Mouse (Mus musculus) liver, embryonic 11.5 days (tissue): ENCODE measurements around the gene Sp9. TPM values are rescaled to one million over a fixed set of nuclear protein-coding genes. Genes with fewer than 3 reads are reported as not detected.
A peak's percentile ranks its signal among the peaks of the same experiment; 100 is the strongest.

Source experiments
- ATAC-seq: fragments of 200-750 bp; cut with Nextera tagmentation; replicated peaks from 2 replicates; pipeline ENCODE4 v1.8.0; 2017; ENCODE audit warnings: moderate number of reproducible peaks, mild to moderate bottlenecking, moderate TSS enrichment, moderate library complexity; ENCODE audit not compliant: low FRiP score
- DNase-seq: peaks from one replicate; pipeline ENCODE4 v3.0.0-alpha.2; 2017; ENCODE audit warnings: low spot score
- H3K27ac ChIP-seq: fragments of 300-500 bp; sonication (generic); 2 replicates; pipeline ENCODE4 v1.5.1; 2014; ENCODE audit warnings: mild to moderate bottlenecking, low read depth, low read length, control low read depth
- H3K27me3 ChIP-seq: fragments of 300-500 bp; sonication (generic); replicated peaks from 2 replicates; pipeline ENCODE4 v1.6.1; 2014; ENCODE audit warnings: low read length, mixed read lengths; ENCODE audit not compliant: control insufficient read depth, insufficient read depth
- H3K36me3 ChIP-seq: fragments of 300-500 bp; sonication (generic); 2 replicates; pipeline ENCODE4 v1.6.1; 2014; ENCODE audit warnings: mild to moderate bottlenecking, low read length, moderate library complexity, mixed read lengths; ENCODE audit not compliant: control insufficient read depth, insufficient read depth
- H3K4me1 ChIP-seq: fragments of 300-500 bp; sonication (generic); replicated peaks from 2 replicates; pipeline ENCODE4 v1.6.1; 2014; ENCODE audit warnings: low read length, mixed read lengths; ENCODE audit not compliant: control insufficient read depth, insufficient read depth
- H3K4me2 ChIP-seq: fragments of 300-500 bp; sonication (generic); 2 replicates; pipeline ENCODE4 v1.6.1; 2014; ENCODE audit warnings: mild to moderate bottlenecking, control low read depth, moderate library complexity
- H3K4me3 ChIP-seq: fragments of 300-500 bp; sonication (generic); 2 replicates; pipeline ENCODE4 v1.5.1; 2014; ENCODE audit warnings: low read depth, low read length, control low read depth
- H3K9ac ChIP-seq: fragments of 300-500 bp; sonication (generic); 2 replicates; pipeline ENCODE4 v1.6.1; 2014; ENCODE audit warnings: low read depth, low read length, control low read depth
- H3K9me3 ChIP-seq: fragments of 300-500 bp; sonication (generic); 2 replicates; pipeline ENCODE4 v1.6.1; 2016; ENCODE audit warnings: low read length, inconsistent platforms, mixed read lengths; ENCODE audit not compliant: control insufficient read depth
- WGBS: fragments of 180-500 bp; shearing (Covaris S2); extraction: QIAGEN DNeasy Blood & Tissue Kit; methylation state at CpG from one replicate; pipeline ENCODE4 v1.1.7; 2014; 5-methylcytosine and 5-hydroxymethylcytosine counted together
- polyA plus RNA-seq: library from polyadenylated mRNA; unstranded; fragments of >200 nt; fragmentation: Nextera tagmentation; extraction: Ambion mirVana; gene quantifications from 2 replicates; pipeline ENCODE4 v1.2.1, GENCODE M21; 2014

The Sp9 gene
- 0.05 TPM in 1 of 2 replicates, not detected in the other for polyA plus RNA-seq

DNA sequence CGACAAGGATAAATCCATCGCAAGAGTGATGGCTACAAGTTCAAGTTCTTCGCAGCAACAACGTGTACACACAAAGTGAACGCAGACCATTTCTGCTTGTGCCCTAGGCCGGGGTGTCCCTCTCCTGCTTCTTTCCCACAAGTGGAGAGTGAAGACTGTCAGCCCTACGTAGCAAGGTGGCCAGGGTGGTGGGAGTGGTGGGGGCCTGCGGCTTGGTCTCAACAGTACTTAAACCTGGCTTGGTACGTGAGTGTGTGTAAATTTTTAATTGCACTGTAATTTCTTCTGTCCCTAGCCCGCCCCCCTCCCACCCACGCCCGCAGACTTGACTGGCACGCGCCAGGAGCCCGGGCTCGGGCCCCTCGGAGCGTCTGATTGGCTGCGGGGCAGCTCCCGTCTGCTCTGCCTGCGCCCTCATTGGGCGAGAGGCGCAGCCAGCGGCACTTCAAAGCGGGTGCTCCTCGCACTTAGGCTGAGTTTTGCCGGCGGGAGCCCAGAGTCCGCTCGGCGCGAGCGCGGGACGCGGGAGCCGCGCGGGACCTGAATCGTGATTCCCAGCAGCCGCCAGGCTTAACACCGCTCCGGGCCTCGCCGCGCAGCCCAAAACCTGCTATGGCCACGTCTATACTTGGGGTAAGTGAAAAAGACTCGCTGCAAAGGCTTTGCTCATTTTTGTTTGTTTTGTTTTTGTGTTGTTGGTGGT, at the start of gene Sp9:
Sp9 (plus strand) TSS at position 467 of the 703 bp plus-strand sequence.
- WGBS = under 1% methylated on average over 48 of the region's 48 CpGs
- Histone ChIP-seq H3K36me3 (no peaks in the 10 kb centered on the region), H3K4me3 (peak within 1 kb of the TSS; percentile 49), H3K9me3 (no peaks in the 10 kb centered on the region), H3K27ac (no peak within 1 kb of the TSS), H3K9ac (no peak within 1 kb of the TSS), H3K27me3 (peaks cover 92% of the 10 kb centered on the region), H3K4me1 (peaks cover 23% of the 10 kb centered on the region), H3K4me2 (peak within 1 kb of the TSS; percentile 77)
- ATAC-seq = peak; percentile 49; the same call in 1 of the 2 replicates
- DNase-seq = peak; percentile 64

DNA sequence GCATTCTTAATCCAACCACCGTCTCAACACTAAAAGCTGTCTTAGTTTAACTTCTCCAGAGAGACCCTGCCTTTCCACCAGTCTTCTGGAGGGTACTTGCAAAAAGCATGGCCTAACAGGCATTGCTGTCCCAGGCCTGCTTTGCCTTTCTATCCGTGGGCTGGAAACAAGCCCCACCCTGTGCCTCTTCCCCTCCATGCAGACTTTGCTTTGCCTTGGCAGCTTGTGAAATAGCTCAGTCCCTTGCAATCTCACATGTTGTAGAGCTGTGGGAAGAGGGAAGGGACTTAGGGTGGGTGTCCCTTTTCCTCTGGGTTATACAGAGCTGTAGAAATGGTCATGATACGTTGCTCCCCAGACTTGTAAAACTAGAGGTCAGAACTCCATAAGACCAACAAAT, 40.6 kb upstream of the Sp9 start:
- no peaks in the 10 kb centered on the region for H3K9me3 ChIP-seq
- H3K4me3 ChIP-seq = no peak overlapping the region
- no peaks in the 10 kb centered on the region for H3K4me1 ChIP-seq
- DNase-seq (no peak), ATAC-seq (no peak)
- H3K27ac ChIP-seq = no peak overlapping the region
- H3K9ac ChIP-seq = no peak overlapping the region
- H3K36me3 ChIP-seq = no peaks in the 10 kb centered on the region
- no peaks in the 10 kb centered on the region for H3K27me3 ChIP-seq
- H3K4me2 ChIP-seq = no peak overlapping the region
- 53% methylated on average over 3 of the region's 3 CpGs for WGBS

DNA sequence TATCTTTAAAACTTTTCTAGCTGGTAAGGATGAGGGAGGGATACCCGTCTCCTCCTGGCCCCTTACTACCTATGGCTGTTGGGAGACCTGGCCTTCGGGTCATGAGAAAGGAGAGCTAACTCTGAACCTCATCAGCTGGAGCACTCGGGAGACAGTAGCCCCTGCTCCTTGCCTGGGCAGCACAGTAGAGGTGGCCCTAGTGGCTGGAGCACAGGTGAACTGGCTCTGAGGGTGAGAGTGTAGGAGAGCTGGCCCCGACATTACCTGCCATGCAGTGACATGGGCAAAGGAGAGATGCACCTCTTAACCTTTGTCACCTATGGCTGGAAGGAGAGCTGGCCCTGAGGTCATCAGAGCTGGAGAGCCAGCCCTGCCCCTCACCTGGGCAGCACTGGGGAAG, 30.4 kb upstream of the Sp9 start:
- Histone ChIP-seq H3K27me3 (no peaks in the 10 kb centered on the region), H3K9ac (no peak overlapping the region), H3K4me3 (no peak overlapping the region), H3K4me1 (no peaks in the 10 kb centered on the region), H3K9me3 (no peaks in the 10 kb centered on the region), H3K27ac (no peak overlapping the region), H3K4me2 (no peak overlapping the region), H3K36me3 (no peaks in the 10 kb centered on the region)
- 78% methylated on average over 4 of the region's 4 CpGs for whole genome bisulfite sequencing
- ATAC-seq (no peak), DNase-seq (no peak)

DNA sequence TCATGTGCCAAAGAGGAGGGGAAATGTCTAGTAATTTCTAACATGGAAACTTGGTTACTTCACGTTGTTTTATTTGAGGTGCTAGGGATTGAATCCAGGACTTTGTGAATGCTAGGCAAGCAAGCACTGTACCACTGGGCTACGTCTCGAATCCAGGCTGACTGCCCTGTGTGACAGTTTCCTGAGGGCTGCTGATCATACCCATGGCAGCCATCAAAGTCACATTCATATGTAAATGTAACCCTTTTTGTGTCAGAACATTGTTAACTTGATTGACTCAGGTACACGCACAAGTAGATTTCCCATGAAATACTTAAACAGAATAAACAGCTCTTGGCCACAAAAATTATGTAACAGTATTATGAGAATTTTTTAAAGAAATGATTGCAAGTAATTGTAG, 23.0 kb upstream of the Sp9 start:
- Histone ChIP-seq H3K4me3 (no peak overlapping the region), H3K27me3 (no peaks in the 10 kb centered on the region), H3K9me3 (no peaks in the 10 kb centered on the region), H3K27ac (no peak overlapping the region), H3K36me3 (no peaks in the 10 kb centered on the region), H3K9ac (no peak overlapping the region), H3K4me2 (no peak overlapping the region), H3K4me1 (no peaks in the 10 kb centered on the region)
- 77% methylated on average over 4 of the region's 4 CpGs for WGBS
- ATAC-seq (no peak), DNase-seq (no peak)

DNA sequence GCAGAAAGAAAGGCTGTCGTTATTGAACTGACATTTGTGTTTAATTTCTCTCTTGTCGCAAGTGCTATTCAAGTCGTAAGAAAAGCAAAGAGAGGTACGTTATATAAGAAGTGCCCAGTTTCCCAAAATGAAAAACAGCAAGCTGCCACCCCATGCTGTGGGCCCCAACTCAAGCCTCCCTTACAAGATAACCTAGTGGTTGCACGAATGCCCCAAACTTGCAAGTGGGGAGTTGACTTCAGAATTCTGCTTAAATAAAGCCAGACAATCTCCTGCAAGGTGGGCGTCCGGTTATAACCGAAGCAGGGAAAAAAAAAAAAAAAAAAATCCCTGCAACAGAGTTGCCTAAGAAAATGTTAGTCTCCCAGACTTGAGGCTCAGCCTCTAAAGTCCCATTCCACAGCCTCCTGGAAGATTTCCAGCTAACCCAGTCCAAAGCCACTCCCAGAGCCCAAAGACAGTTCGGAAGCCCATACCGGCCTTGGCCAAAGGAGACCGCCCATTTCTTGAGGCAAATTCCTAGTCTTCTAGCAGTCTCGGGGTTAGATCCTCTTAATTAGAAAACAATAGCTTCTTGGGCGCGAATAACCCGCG, 8.5 kb upstream of the Sp9 start:
- Histone ChIP-seq H3K9me3 (0 out of 2 replicates have a peak, but pooled peaks cover 2% of the 10 kb centered on the region), H3K4me2 (peak overlapping the region; percentile 65), H3K4me1 (peaks cover 6% of the 10 kb centered on the region; the same call in 1 of the 2 replicates), H3K27me3 (peaks cover 64% of the 10 kb centered on the region), H3K36me3 (no peaks in the 10 kb centered on the region), H3K27ac (no peak overlapping the region), H3K4me3 (peak overlapping the region; percentile 39), H3K9ac (no peak overlapping the region)
- no peak for DNase-seq
- no peak for ATAC-seq
- WGBS = 8% methylated on average over 16 of the region's 16 CpGs

DNA sequence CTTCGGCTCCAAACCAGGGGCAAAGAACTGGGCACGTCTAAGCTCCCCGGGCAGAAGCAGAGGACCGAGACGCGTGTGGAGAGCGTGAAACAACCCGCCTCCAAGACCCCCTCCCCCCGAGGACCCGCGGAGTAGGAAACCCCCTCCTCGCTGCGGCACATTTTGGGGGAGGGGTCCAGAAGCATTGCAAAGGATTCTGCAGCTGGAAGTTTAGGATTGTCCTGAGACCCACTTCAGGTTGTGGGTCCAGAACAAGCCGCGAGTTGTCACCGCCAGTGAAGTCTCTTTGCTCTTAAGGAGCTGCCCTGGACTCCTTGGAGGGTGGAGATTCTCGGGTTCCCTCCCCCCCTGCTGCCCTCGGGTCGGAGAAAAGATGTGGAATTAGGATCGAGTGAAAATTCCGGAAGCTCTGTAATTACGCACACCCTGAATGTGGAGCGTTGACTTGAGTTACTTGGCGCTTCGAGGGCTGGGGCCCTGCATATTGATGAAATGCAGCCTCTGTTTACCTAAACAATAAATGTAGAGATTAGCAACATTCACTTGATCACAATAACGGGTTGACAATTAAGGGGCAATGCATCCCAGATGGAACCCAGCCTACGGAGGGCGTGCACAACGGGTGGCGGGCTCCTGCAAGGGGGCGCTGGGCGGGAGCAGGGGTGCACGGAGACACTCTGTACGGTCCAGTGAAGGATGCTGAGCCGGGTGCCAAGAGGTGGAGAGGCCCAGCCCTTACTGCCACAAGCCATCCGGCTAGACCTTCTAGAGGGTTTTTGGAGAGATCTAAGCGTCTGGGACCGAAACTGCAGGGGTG, 7.7 kb upstream of the Sp9 start:
- Histone ChIP-seq H3K27ac (no peak overlapping the region), H3K4me2 (peak overlapping the region; percentile 65), H3K4me3 (peak overlapping the region; percentile 39), H3K27me3 (peaks cover 71% of the 10 kb centered on the region), H3K36me3 (no peaks in the 10 kb centered on the region), H3K4me1 (peaks cover 6% of the 10 kb centered on the region; the same call in 1 of the 2 replicates), H3K9ac (no peak overlapping the region), H3K9me3 (0 out of 2 replicates have a peak, but pooled peaks cover 2% of the 10 kb centered on the region)
- 3% methylated on average over 38 of the region's 38 CpGs for WGBS
- no peak for DNase-seq
- ATAC-seq = no peak

DNA sequence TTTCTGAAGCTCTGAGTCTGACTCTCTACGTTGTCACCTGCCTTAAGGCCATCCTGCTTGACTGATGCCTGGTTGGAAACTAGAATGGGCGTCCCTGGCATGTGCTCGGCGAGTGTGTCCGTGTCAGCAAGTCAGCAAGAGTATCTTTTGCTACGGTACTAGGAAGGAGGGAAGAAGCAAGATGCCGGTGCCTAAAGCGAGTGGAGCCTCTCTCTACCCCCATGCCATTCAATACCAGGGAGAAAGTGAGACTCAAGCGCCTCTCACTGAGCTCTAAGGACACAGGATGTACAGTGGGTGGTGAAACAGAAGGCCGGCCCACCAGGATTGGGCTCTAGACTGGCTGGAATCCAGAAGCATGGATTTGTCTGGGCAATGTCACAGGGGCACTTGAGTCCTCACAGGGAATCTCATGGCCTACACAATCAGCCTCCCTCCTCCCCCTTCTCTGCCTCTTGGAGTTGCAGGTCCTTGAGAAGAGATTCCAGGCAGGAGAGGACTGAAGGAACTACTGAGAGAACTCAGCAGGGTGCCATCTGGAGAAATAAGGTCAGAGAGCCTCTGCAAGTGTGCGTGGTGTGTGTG, 7.0 kb upstream of the Sp9 start:
- no peak for DNase-seq
- ATAC-seq = no peak
- Histone ChIP-seq H3K4me3 (no peak overlapping the region), H3K4me1 (peaks cover 6% of the 10 kb centered on the region; the same call in 1 of the 2 replicates), H3K27me3 (peaks cover 78% of the 10 kb centered on the region), H3K4me2 (peak overlapping the region; percentile 65), H3K27ac (no peak overlapping the region), H3K9ac (no peak overlapping the region), H3K9me3 (0 out of 2 replicates have a peak, but pooled peaks cover 2% of the 10 kb centered on the region), H3K36me3 (no peaks in the 10 kb centered on the region)
- WGBS = 6% methylated on average over 11 of the region's 11 CpGs

DNA sequence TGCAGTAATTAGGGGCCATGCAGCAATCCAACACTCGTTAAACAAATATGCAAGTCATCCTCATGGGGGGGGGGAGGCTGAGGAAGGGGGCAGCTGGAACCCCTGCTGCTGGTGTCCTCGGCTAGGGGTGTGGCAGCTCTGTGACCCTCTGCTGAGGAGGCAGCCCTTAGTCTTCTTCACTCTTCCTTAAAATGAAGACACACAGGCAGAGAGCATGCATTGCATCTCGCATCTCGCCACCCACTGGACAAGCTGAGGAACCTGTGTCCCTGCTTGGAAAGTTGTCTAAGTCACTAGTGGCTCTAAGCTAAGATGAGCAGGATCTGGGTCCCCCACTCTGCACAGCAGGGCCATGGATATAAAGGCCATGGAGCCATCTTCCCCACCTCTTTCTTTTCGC, 5.7 kb upstream of the Sp9 start:
- 0 out of 2 replicates have a peak, but pooled peaks cover under 1% of the 10 kb centered on the region for H3K9me3 ChIP-seq
- H3K9ac ChIP-seq = no peak overlapping the region
- no peak for DNase-seq
- ATAC-seq = no peak
- no peak overlapping the region for H3K4me3 ChIP-seq
- 8% methylated on average over 5 of the region's 5 CpGs for WGBS
- peaks cover 9% of the 10 kb centered on the region; the same call in 1 of the 2 replicates for H3K4me1 ChIP-seq
- H3K27me3 ChIP-seq = peaks cover 92% of the 10 kb centered on the region
- H3K36me3 ChIP-seq = no peaks in the 10 kb centered on the region
- H3K4me2 ChIP-seq = no peak overlapping the region
- no peak overlapping the region for H3K27ac ChIP-seq
